Mouse (Mus musculus) embryonic facial prominence, embryonic 11.5 days (tissue): Measurements from ENCODE around the gene Slc28a1. TPM values are rescaled to one million over a fixed set of nuclear protein-coding genes. Genes with fewer than 3 reads are reported as not detected.

Experiments
- ATAC-seq: fragments of 200-750 bp; cut with Nextera tagmentation; replicated peaks from 2 replicates; pipeline ENCODE4 v1.8.0; 2017; ENCODE audit warnings: low read depth; ENCODE audit not compliant: insufficient number of reproducible peaks, low FRiP score, low TSS enrichment
- DNase-seq: peaks from one replicate; pipeline ENCODE4 v3.0.0-alpha.2; 2015; ENCODE audit warnings: low spot score
- H3K27ac ChIP-seq: fragments of 300-500 bp; sonication (generic); replicated peaks from 2 replicates; pipeline ENCODE4 v1.5.1; 2014; ENCODE audit warnings: mild to moderate bottlenecking, low read depth, low read length, control low read depth
- H3K27me3 ChIP-seq: fragments of 300-500 bp; sonication (generic); 2 replicates; pipeline ENCODE4 v1.6.1; 2014; ENCODE audit warnings: mild to moderate bottlenecking, low read length, moderate library complexity, mixed read lengths; ENCODE audit not compliant: control insufficient read depth, insufficient read depth
- H3K36me3 ChIP-seq: fragments of 300-500 bp; sonication (generic); replicated peaks from 2 replicates; pipeline ENCODE4 v1.6.1; 2014; ENCODE audit warnings: low read depth, mild to moderate bottlenecking, low read length, moderate library complexity, mixed read lengths; ENCODE audit not compliant: control insufficient read depth, insufficient read depth
- H3K4me1 ChIP-seq: fragments of 300-500 bp; sonication (generic); 2 replicates; pipeline ENCODE4 v1.6.1; 2014; ENCODE audit warnings: low read length, mixed read lengths; ENCODE audit not compliant: control insufficient read depth, insufficient read depth
- H3K4me2 ChIP-seq: fragments of 300-500 bp; sonication (generic); 2 replicates; pipeline ENCODE4 v1.6.1; 2014; ENCODE audit warnings: low read depth, mild to moderate bottlenecking, control low read depth, low read length, moderate library complexity
- H3K4me3 ChIP-seq: fragments of 300-500 bp; sonication (generic); 2 replicates; pipeline ENCODE4 v1.5.1; 2014; ENCODE audit warnings: low read depth, low read length, control low read depth
- H3K9ac ChIP-seq: fragments of 300-500 bp; sonication (generic); replicated peaks from 2 replicates; pipeline ENCODE4 v1.6.1; 2014; ENCODE audit warnings: mild to moderate bottlenecking, control low read depth, low read length
- H3K9me3 ChIP-seq: fragments of 300-500 bp; sonication (generic); replicated peaks from 2 replicates; pipeline ENCODE4 v1.6.1; 2016; ENCODE audit warnings: mild to moderate bottlenecking, low read length, inconsistent platforms, mixed read lengths; ENCODE audit not compliant: control insufficient read depth
- WGBS: fragments of 180-500 bp; shearing (Covaris S2); extraction: QIAGEN DNeasy Blood & Tissue Kit; methylation state at CpG from one replicate; pipeline ENCODE4 v1.1.7; 2014; 5-methylcytosine and 5-hydroxymethylcytosine counted together
- polyA plus RNA-seq: library from polyadenylated mRNA; unstranded; fragments of >200 nt; fragmentation: Nextera tagmentation; extraction: Ambion mirVana; gene quantifications from 2 replicates; pipeline ENCODE4 v1.2.1, GENCODE M21; 2014

Gene Slc28a1
- polyA plus RNA-seq, 1 experiment from 2014 or later = not detected

DNA sequence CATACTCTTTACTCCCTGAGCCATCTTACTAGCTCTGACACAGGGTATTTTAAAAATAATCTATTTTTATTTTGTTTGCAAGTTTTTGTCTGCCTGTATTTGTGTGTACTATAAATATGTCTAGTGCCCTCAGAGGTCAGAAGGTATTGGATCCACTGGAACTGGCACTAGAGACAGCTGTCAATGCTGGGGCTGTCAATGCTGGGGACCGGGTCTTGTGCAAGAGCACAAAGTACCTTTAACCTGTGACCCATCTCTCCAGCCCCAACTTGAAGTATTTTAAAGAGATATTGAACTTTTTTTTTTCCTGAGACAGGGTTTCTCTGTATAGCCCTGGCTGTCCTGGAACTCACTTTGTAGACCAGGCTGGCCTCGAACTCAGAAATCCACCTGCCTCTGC is 59.3 kb downstream of the Slc28a1 start:
- H3K4me2 ChIP-seq = no peak overlapping the region
- 93% methylated on average over 2 of the region's 2 CpGs for WGBS

DNA sequence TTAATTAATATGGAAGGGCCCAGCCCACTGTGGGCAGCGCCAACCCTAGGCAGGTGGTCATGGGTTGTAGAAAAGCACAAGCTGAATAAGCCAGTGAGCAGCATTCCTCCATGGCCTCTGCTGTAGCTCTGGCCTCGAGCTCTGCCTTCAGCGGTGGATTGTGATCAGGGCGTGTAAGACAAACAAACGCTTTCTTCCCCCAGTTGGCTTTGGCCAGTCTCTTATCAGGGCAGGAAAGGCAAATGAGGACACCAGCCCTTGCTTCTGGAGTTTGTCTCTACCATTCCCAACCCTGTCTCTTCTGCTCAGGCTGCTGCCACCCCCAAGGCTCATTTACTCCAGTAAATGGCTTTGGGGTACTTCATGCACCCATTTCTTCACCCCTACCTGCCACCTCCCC is 60.1 kb downstream of the Slc28a1 start:
- no peaks in the 10 kb centered on the region for H3K36me3 ChIP-seq
- H3K9me3 ChIP-seq = no peaks in the 10 kb centered on the region
- H3K27ac ChIP-seq = no peak overlapping the region
- no peaks in the 10 kb centered on the region for H3K4me1 ChIP-seq
- H3K4me3 ChIP-seq = no peak overlapping the region
- no peaks in the 10 kb centered on the region for H3K27me3 ChIP-seq
- H3K9ac ChIP-seq = no peak overlapping the region
- H3K4me2 ChIP-seq = no peak overlapping the region
- 76% methylated on average over 5 of the region's 5 CpGs for WGBS
- DNase-seq (no peak), ATAC-seq (no peak)

More for the DNA sequence above, 59.3 kb downstream of the Slc28a1 start:
- DNase-seq = no peak
- Histone ChIP-seq H3K27ac (no peak overlapping the region), H3K27me3 (no peaks in the 10 kb centered on the region), H3K4me1 (no peaks in the 10 kb centered on the region), H3K36me3 (no peaks in the 10 kb centered on the region), H3K9ac (no peak overlapping the region), H3K4me3 (no peak overlapping the region), H3K9me3 (no peaks in the 10 kb centered on the region)
- no peak for ATAC-seq

GRCm38 (mm10) chr7:81176187-81176769 is 61.7 kb downstream of the Slc28a1 start:
- no peaks in the 10 kb centered on the region for H3K36me3 ChIP-seq
- H3K27ac ChIP-seq = no peak overlapping the region
- DNase-seq (no peak), ATAC-seq (no peak)
- no peaks in the 10 kb centered on the region for H3K4me1 ChIP-seq
- 39% methylated on average over 5 of the region's 5 CpGs for WGBS
- no peaks in the 10 kb centered on the region for H3K27me3 ChIP-seq
- H3K4me3 ChIP-seq = no peak overlapping the region
- H3K4me2 ChIP-seq = no peak overlapping the region
- no peaks in the 10 kb centered on the region for H3K9me3 ChIP-seq
- H3K9ac ChIP-seq = no peak overlapping the region

DNA sequence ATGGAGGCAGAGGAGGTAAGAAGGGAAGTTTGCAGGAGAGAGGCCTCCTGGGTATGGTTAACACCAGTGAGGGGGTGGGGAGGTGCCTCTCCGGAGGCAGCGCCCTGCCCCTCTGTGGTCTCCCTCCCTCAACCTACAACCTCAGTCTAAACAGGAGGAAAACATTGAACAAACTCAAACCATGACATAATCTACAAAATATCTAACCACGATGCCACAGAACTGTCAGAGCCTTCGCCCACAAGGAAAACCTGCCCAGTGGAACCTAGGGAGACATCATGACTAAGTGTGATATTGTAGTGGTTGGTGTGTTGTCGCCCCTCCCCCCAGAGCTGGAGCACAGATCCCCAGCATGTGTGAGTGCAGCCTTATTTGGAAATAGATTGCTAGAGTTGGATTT is 64.9 kb downstream of the Slc28a1 start:
- DNase-seq (no peak), ATAC-seq (no peak)
- H3K4me1 ChIP-seq = no peaks in the 10 kb centered on the region
- H3K9me3 ChIP-seq = no peaks in the 10 kb centered on the region
- no peak overlapping the region for H3K4me2 ChIP-seq
- no peak overlapping the region for H3K9ac ChIP-seq
- no peaks in the 10 kb centered on the region for H3K27me3 ChIP-seq
- no peak overlapping the region for H3K27ac ChIP-seq
- WGBS = 65% methylated on average over 5 of the region's 5 CpGs
- no peak overlapping the region for H3K4me3 ChIP-seq
- no peaks in the 10 kb centered on the region for H3K36me3 ChIP-seq

DNA sequence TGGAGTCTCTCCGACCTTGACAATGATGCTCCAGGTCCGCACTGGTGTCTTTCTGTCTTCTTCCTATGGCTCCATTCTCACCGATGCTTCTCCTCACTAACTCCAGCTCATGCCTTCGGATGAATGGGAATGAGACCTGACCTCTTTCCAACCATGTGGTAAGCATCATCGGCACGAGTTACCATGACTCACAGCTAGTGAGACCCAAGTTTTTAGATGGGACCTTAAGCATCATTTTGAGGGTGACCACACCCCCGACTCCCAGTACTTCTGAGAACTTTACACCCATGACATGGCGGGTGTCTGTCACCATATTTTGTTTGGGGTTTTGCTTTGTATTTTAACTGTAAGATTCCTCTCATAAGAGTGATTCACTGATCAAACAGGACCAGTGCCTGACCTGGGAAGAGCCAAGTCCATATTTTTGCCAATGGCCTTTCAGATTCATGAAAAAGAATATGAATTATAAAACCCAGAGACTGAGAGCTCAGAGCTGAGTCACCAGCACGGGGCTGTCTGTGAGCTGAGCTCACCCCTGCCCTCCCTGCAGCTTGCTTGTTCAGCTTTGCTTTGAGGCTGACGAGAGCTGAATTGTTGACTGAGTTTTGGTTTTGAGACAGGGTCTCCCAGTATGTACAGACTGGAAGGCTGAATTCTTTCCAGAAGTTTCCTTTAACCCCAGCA is 68.0 kb downstream of the Slc28a1 start:
- Histone ChIP-seq H3K4me1 (no peaks in the 10 kb centered on the region), H3K4me3 (no peak overlapping the region), H3K27ac (no peak overlapping the region), H3K27me3 (no peaks in the 10 kb centered on the region), H3K9me3 (no peaks in the 10 kb centered on the region), H3K36me3 (no peaks in the 10 kb centered on the region), H3K4me2 (no peak overlapping the region), H3K9ac (no peak overlapping the region)
- 80% methylated on average over 10 of the region's 10 CpGs for WGBS
- ATAC-seq = no peak
- no peak for DNase-seq

DNA sequence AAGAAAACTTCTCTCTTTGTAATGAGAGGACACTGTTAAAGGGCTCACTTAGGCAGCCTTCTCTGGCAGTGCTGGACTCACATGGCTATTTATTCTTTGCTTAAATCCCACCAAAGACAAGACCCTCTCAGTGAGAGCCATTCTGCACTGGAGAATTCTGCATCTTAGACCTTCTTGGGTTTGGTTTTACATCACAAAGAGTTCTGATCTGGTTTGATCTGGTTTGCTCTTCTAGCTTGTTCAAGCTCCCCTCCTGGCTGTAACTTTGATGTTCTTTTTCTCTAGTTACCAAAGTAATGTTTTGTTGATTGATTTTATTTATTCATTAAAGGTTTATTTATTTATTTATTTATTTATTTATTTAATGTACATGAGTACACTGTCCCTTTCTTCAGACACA is 68.6 kb downstream of the Slc28a1 start:
- H3K27me3 ChIP-seq = no peaks in the 10 kb centered on the region
- no peak overlapping the region for H3K9ac ChIP-seq
- H3K27ac ChIP-seq = no peak overlapping the region
- no peak overlapping the region for H3K4me2 ChIP-seq
- no peaks in the 10 kb centered on the region for H3K36me3 ChIP-seq
- no peak overlapping the region for H3K4me3 ChIP-seq
- H3K9me3 ChIP-seq = no peaks in the 10 kb centered on the region
- no peaks in the 10 kb centered on the region for H3K4me1 ChIP-seq
- DNase-seq = no peak
- no peak for ATAC-seq

GRCm38 (mm10) chr7:81184136-81184535 is 69.5 kb downstream of the Slc28a1 start:
- Histone ChIP-seq H3K36me3 (no peaks in the 10 kb centered on the region), H3K27me3 (no peaks in the 10 kb centered on the region), H3K4me3 (no peak overlapping the region), H3K9ac (no peak overlapping the region), H3K9me3 (no peaks in the 10 kb centered on the region), H3K4me1 (no peaks in the 10 kb centered on the region), H3K4me2 (no peak overlapping the region), H3K27ac (no peak overlapping the region)
- 78% methylated on average over 2 of the region's 2 CpGs for WGBS
- ATAC-seq = no peak
- no peak for DNase-seq

DNA sequence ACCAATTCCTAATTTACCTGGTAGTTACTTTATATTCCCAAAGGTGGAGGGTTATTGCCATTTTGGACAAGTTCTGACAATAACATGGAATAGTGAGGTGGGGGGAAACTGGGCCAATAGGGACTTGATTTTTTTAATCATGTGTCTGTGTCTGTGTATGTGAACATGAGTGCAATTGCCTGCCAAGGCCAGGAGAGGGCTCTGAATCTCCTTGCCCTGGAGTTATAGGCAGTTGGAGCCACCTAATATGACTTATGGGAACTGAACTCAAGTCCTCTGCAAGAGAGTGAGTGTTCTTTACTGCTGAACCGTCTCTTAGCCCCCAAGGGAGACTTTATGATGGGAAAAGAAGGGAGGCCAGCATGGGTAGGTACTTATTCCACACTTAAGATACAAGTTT is 70.1 kb downstream of the Slc28a1 start:
- Histone ChIP-seq H3K4me1 (no peaks in the 10 kb centered on the region), H3K27ac (no peak overlapping the region), H3K9me3 (no peaks in the 10 kb centered on the region), H3K4me2 (no peak overlapping the region), H3K27me3 (no peaks in the 10 kb centered on the region), H3K36me3 (no peaks in the 10 kb centered on the region), H3K4me3 (no peak overlapping the region), H3K9ac (no peak overlapping the region)
- WGBS = 74% methylated on average over 1 of the region's 1 CpGs
- DNase-seq (no peak), ATAC-seq (no peak)
